Mouse (Mus musculus) stomach, embryonic 15.5 days (tissue): ENCODE data around the gene Erg. TPM values are rescaled to one million over a fixed set of nuclear protein-coding genes. Genes with fewer than 3 reads are reported as not detected.

Experiments
- ATAC-seq: fragments of 200-750 bp; cut with Nextera tagmentation; 2 replicates; pipeline ENCODE4 v1.8.0; 2017; ENCODE audit warnings: low read depth, moderate number of reproducible peaks, moderate TSS enrichment; ENCODE audit not compliant: insufficient read depth, low FRiP score
- H3K27ac ChIP-seq: fragments of 300-500 bp; sonication (generic); 2 replicates; pipeline ENCODE4 v1.5.1; 2015; ENCODE audit warnings: mild to moderate bottlenecking, inconsistent platforms
- H3K27me3 ChIP-seq: fragments of 300-500 bp; sonication (generic); replicated peaks from 2 replicates; pipeline ENCODE4 v1.6.1; 2015; ENCODE audit warnings: inconsistent platforms
- H3K36me3 ChIP-seq: fragments of 300-500 bp; sonication (generic); 2 replicates; pipeline ENCODE4 v1.6.1; 2015; ENCODE audit warnings: inconsistent platforms
- H3K4me1 ChIP-seq: fragments of 300-500 bp; sonication (generic); 2 replicates; pipeline ENCODE4 v1.6.1; 2015; ENCODE audit warnings: inconsistent platforms
- H3K4me2 ChIP-seq: fragments of 300-500 bp; sonication (generic); 2 replicates; pipeline ENCODE4 v1.6.1; 2015; ENCODE audit warnings: mild to moderate bottlenecking, inconsistent platforms
- H3K4me3 ChIP-seq: fragments of 300-500 bp; sonication (generic); replicated peaks from 2 replicates; pipeline ENCODE4 v1.5.1; 2015; ENCODE audit warnings: inconsistent platforms
- H3K9ac ChIP-seq: fragments of 300-500 bp; sonication (generic); 2 replicates; pipeline ENCODE4 v1.6.1; 2015; ENCODE audit warnings: inconsistent platforms
- H3K9me3 ChIP-seq: fragments of 300-500 bp; sonication (generic); 2 replicates; pipeline ENCODE4 v1.6.1; 2016; ENCODE audit warnings: inconsistent platforms
- WGBS: fragments of 180-500 bp; shearing (Covaris S2); methylation state at CpG from one replicate; pipeline ENCODE4 v1.1.7; 2015; 5-methylcytosine and 5-hydroxymethylcytosine counted together
- polyA plus RNA-seq: library from polyadenylated mRNA; unstranded; fragments of >200 nt; fragmentation: Nextera tagmentation; extraction: Ambion mirVana; gene quantifications from 2 replicates; pipeline ENCODE4 v1.2.1, GENCODE M21; 2015

Gene Erg
- polyA plus RNA-seq, 1 experiment from 2014 or later, result 6.0 TPM

- H3K27me3 ChIP-seq, result no peaks in the 10 kb centered on the region
- no peak for ATAC-seq
Measured at GRCm38 (mm10) chr16:95321945-95322625, 264.3 kb downstream of the Erg start.

More at GRCm38 (mm10) chr16:95321945-95322625, 264.3 kb downstream of the Erg start:
- no peaks in the 10 kb centered on the region for H3K36me3 ChIP-seq
- H3K9me3 ChIP-seq, result no peaks in the 10 kb centered on the region
- no peak overlapping the region for H3K4me3 ChIP-seq
- no peak overlapping the region for H3K4me2 ChIP-seq
- no peak overlapping the region for H3K27ac ChIP-seq
- no peak overlapping the region for H3K9ac ChIP-seq
- 59% methylated on average over 9 of the region's 9 CpGs for WGBS
- H3K4me1 ChIP-seq, result no peaks in the 10 kb centered on the region

Other genes with a start within 250 kb of the Erg start
- gene Ets2, start 115.5 kb upstream of the Erg start, polyA plus RNA-seq, result 59.2 and 60.1 TPM in 2 replicates